Mouse (Mus musculus) gastrocnemius, postnatal 14 days (tissue): ENCODE data around the gene Camk1d. TPM values are rescaled to one million over a fixed set of nuclear protein-coding genes. Genes with fewer than 3 reads are reported as not detected.
"Not testable (repeated sequence)": the region's sequence is repeated elsewhere in the genome, so short reads cannot be mapped to it uniquely, and the experiment has no call there.

Source experiments
- DNase-seq: peaks from one replicate; pipeline ENCODE4 v3.0.0; 2021; ENCODE audit warnings: mixed read lengths
- intact Hi-C: fragments of 180-260 bp; cut with DNase I; formaldehyde crosslinking; loops from one replicate; pipeline ENCODE4 v1.15.1; 2025; ENCODE audit warnings: low total_unique reads
- total RNA-seq, 2 experiments: library from RNA; stranded (reverse); gene quantifications; 2 replicates each; pipeline ENCODE4 v1.2.3; 2021

Camk1d gene
- total RNA-seq, 2 experiments from 2014 or later = 1.7 to 2.3 TPM

GRCm38 (mm10) chr2:5315291-5315828 is 399.0 kb downstream of the Camk1d start:
- intact Hi-C loops = no loop called here

GRCm38 (mm10) chr2:5314530-5315166 is 399.7 kb downstream of the Camk1d start:
- no peak for DNase-seq
- intact Hi-C loops = no loop called here

More at GRCm38 (mm10) chr2:5315291-5315828, 399.0 kb downstream of the Camk1d start:
- DNase-seq = no peak

- intact Hi-C loops = no loop called here
- no peak for DNase-seq
Measured at GRCm38 (mm10) chr2:5305156-5305555, 409.2 kb downstream of the Camk1d start.

GRCm38 (mm10) chr2:5304451-5304850 is 409.9 kb downstream of the Camk1d start:
- intact Hi-C loops = no loop called here
- no peak for DNase-seq

GRCm38 (mm10) chr2:5301286-5301685 is 413.0 kb downstream of the Camk1d start:
- intact Hi-C loops = no loop called here
- no peak for DNase-seq

- DNase-seq = peak; percentile 49
Measured at GRCm38 (mm10) chr2:5298071-5298470, 416.2 kb downstream of the Camk1d start.

GRCm38 (mm10) chr2:5296749-5297545 is 417.4 kb downstream of the Camk1d start:
- intact Hi-C loops = no loop called here
- DNase-seq = no peak

More at GRCm38 (mm10) chr2:5298071-5298470, 416.2 kb downstream of the Camk1d start:
- intact Hi-C loops = no loop called here

GRCm38 (mm10) chr2:5295098-5295497 is 419.2 kb downstream of the Camk1d start:
- no peak for DNase-seq
- intact Hi-C loops = no loop called here

- peak; percentile 9 for DNase-seq
- intact Hi-C loops = no loop called here
Measured at GRCm38 (mm10) chr2:5294451-5294850, 419.9 kb downstream of the Camk1d start.

- DNase-seq = no peak
- intact Hi-C loops = no loop called here
Measured at GRCm38 (mm10) chr2:5288593-5288992, 425.7 kb downstream of the Camk1d start.

- intact Hi-C loops = no loop called here
Measured at GRCm38 (mm10) chr2:5287044-5287380, 427.3 kb downstream of the Camk1d start.

GRCm38 (mm10) chr2:5286189-5287043 is 427.9 kb downstream of the Camk1d start:
- intact Hi-C loops = no loop called here
- DNase-seq = no peak

More at GRCm38 (mm10) chr2:5287044-5287380, 427.3 kb downstream of the Camk1d start:
- DNase-seq = no peak

GRCm38 (mm10) chr2:5284351-5284750 is 430.0 kb downstream of the Camk1d start:
- intact Hi-C loops = no loop called here
- no peak for DNase-seq

GRCm38 (mm10) chr2:5282623-5283022 is 431.7 kb downstream of the Camk1d start:
- DNase-seq = no peak
- intact Hi-C loops = no loop called here

GRCm38 (mm10) chr2:5267980-5268379 is 446.3 kb downstream of the Camk1d start:
- no peak for DNase-seq
- intact Hi-C loops = no loop called here

GRCm38 (mm10) chr2:5262279-5262678 is 452.0 kb downstream of the Camk1d start:
- no peak for DNase-seq
- intact Hi-C loops = no loop called here

- intact Hi-C loops = no loop called here
- DNase-seq = no peak
Measured at GRCm38 (mm10) chr2:5258250-5258649, 456.1 kb downstream of the Camk1d start.

GRCm38 (mm10) chr2:5249969-5250368 is 464.3 kb downstream of the Camk1d start:
- intact Hi-C loops = no loop called here
- DNase-seq = peak; percentile 73

GRCm38 (mm10) chr2:5249199-5249598 is 465.1 kb downstream of the Camk1d start:
- intact Hi-C loops, DNase-seq: not testable (repeated sequence)
